Mouse (Mus musculus) CD4-positive, CD25-positive, alpha-beta regulatory T cell (primary cell): Measurements from ENCODE around the gene Btbd35f17. TPM values are rescaled to one million over a fixed set of nuclear protein-coding genes. Genes with fewer than 3 reads are reported as not detected.

Source experiments
- polyA plus RNA-seq: library from polyadenylated mRNA; unstranded; fragments of 100-300 nt; shearing (Covaris generic); gene quantifications from one replicate; pipeline ENCODE4 v1.2.1, GENCODE M21; 2017

Gene Btbd35f17
- polyA plus RNA-seq, result not detected

DNA sequence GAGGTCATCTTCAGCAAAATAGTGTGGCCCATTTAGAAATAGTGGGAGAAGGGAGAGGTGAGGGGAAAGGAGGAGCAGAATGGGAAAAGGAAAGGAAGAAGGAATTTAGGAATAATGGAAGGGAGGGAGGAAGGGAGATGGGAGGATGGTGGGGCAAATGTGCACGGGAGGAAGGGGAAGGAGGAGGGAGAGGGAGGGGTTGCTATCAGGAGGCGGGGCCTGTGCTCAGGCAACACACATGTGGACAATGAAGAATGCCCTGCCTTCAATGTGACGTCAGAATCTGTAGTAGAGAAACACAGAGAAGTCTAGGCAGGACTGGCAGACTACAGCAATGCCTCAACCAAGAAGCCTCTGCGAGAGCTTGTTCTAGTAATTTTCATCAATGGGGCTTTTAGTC, at the start of gene Btbd35f17:
TSS of gene Btbd35f17 (plus strand) at position 301 of the 400 bp plus-strand sequence.

Other genes starting within 250 kb of the Btbd35f17 start
- gene Btbd35f28, start 174.1 kb upstream of the Btbd35f17 start, polyA plus RNA-seq, result not detected
- not detected for gene Btbd35f20, start 79.4 kb upstream of the Btbd35f17 start, polyA plus RNA-seq